Mouse (Mus musculus) urinary bladder, adult 2 months (tissue): ENCODE data around the gene Prepl. TPM values are rescaled to one million over a fixed set of nuclear protein-coding genes. Genes with fewer than 3 reads are reported as not detected.

Experiments used
- DNase-seq: peaks from one replicate; pipeline ENCODE4 v3.0.0; 2022; ENCODE audit warnings: low spot score
- polyA plus RNA-seq: library from polyadenylated mRNA; depleted of rRNA; stranded (reverse); fragments of >200 nt; gene quantifications from 2 replicates; pipeline ENCODE4 v1.2.3, GENCODE M21; 2012; rRNA removed

The Prepl gene
- polyA plus RNA-seq, 1 experiment = 35.4 TPM

- DNase-seq = no peak
These were observed 66.5 kb downstream of the Prepl start for GRCm38 (mm10) chr17:85023247-85024167.

GRCm38 (mm10) chr17:85020343-85020742 is 69.7 kb downstream of the Prepl start:
- no peak for DNase-seq

- no peak for DNase-seq
These were observed 71.2 kb downstream of the Prepl start for GRCm38 (mm10) chr17:85018794-85019193.

- DNase-seq = no peak
These were observed 71.7 kb downstream of the Prepl start for GRCm38 (mm10) chr17:85018344-85018743.

GRCm38 (mm10) chr17:85014632-85015031 is 75.4 kb downstream of the Prepl start:
- no peak for DNase-seq

GRCm38 (mm10) chr17:85013485-85013884 is 76.6 kb downstream of the Prepl start:
- DNase-seq = no peak

Other genes with a start within 250 kb of the Prepl start
- 55.2 and 63.3 TPM in 2 replicates for gene Ppm1b, start 133.5 kb downstream of the Prepl start, polyA plus RNA-seq
- gene Slc3a1, start 61.9 kb downstream of the Prepl start, polyA plus RNA-seq = 0.17 and 0.19 TPM in 2 replicates
- 2.7 and 2.9 TPM in 2 replicates for gene Camkmt, start 311 bp upstream of the Prepl start, polyA plus RNA-seq